Mouse (Mus musculus) midbrain, postnatal 0 days (tissue): ENCODE measurements around the gene Camkmt. TPM values are rescaled to one million over a fixed set of nuclear protein-coding genes. Genes with fewer than 3 reads are reported as not detected.

Experiments used
- ATAC-seq: fragments of 200-750 bp; cut with Nextera tagmentation; 2 replicates; pipeline ENCODE4 v1.8.0; 2017; ENCODE audit warnings: moderate number of reproducible peaks, mild to moderate bottlenecking, moderate TSS enrichment, moderate library complexity; ENCODE audit not compliant: low FRiP score
- DNase-seq: peaks from one replicate; pipeline ENCODE4 v3.0.0-alpha.2; 2015; ENCODE audit warnings: low spot score
- H3K27ac ChIP-seq: fragments of 300-500 bp; sonication (generic); 2 replicates; pipeline ENCODE4 v1.5.1; 2014; ENCODE audit warnings: low read depth, mild to moderate bottlenecking, low read length, mixed read lengths
- H3K27me3 ChIP-seq: fragments of 300-500 bp; sonication (generic); 2 replicates; pipeline ENCODE4 v1.6.1; 2014; ENCODE audit warnings: low read length, control low read depth, mixed read lengths; ENCODE audit not compliant: insufficient read depth
- H3K36me3 ChIP-seq: fragments of 300-500 bp; sonication (generic); 2 replicates; pipeline ENCODE4 v1.6.1; 2014; ENCODE audit warnings: low read length, control low read depth, mixed read lengths; ENCODE audit not compliant: insufficient read depth
- H3K4me1 ChIP-seq: fragments of 300-500 bp; sonication (generic); 2 replicates; pipeline ENCODE4 v1.6.1; 2014; ENCODE audit warnings: mild to moderate bottlenecking, control low read depth, antibody characterized with exemption, low read length, mixed read lengths; ENCODE audit not compliant: insufficient read depth
- H3K4me2 ChIP-seq: fragments of 300-500 bp; sonication (generic); 2 replicates; pipeline ENCODE4 v1.6.1; 2014; ENCODE audit warnings: low read depth, mild to moderate bottlenecking, low read length, mixed read lengths; ENCODE audit not compliant: poor library complexity, severe bottlenecking
- H3K4me3 ChIP-seq: fragments of 300-500 bp; sonication (generic); 2 replicates; pipeline ENCODE4 v1.5.1; 2014; ENCODE audit warnings: low read depth, mild to moderate bottlenecking, low read length, moderate library complexity
- H3K9ac ChIP-seq: fragments of 300-500 bp; sonication (generic); replicated peaks from 2 replicates; pipeline ENCODE4 v1.6.1; 2014; ENCODE audit warnings: mild to moderate bottlenecking, low read length, moderate library complexity, mixed read lengths; ENCODE audit not compliant: poor library complexity, severe bottlenecking
- H3K9me3 ChIP-seq: fragments of 300-500 bp; sonication (generic); 2 replicates; pipeline ENCODE4 v1.6.1; 2016; ENCODE audit warnings: low read length, control low read depth
- CTCF ChIP-seq: IDR thresholded peaks from 2 replicates; pipeline ENCODE4 v1.5.1; 2016; ENCODE audit warnings: antibody characterized with exemption, mild to moderate bottlenecking
- WGBS: fragments of 180-500 bp; shearing (Covaris S2); extraction: QIAGEN DNeasy Blood & Tissue Kit; methylation state at CpG from one replicate; pipeline ENCODE4 v1.1.7; 2014; 5-methylcytosine and 5-hydroxymethylcytosine counted together
- polyA plus RNA-seq: library from polyadenylated mRNA; unstranded; fragments of >200 nt; fragmentation: Nextera tagmentation; extraction: Ambion mirVana; gene quantifications from 2 replicates; pipeline ENCODE4 v1.2.1, GENCODE M21; 2015
- total RNA-seq: library from RNA; depleted of rRNA; stranded (reverse); fragments of >200 nt; gene quantifications from 2 replicates; pipeline ENCODE4 v1.2.3, GENCODE M21; 2014

The Camkmt gene
- total and polyA plus RNA-seq, 2 experiments from 2014 or later = 6.1 to 21.5 TPM

DNA sequence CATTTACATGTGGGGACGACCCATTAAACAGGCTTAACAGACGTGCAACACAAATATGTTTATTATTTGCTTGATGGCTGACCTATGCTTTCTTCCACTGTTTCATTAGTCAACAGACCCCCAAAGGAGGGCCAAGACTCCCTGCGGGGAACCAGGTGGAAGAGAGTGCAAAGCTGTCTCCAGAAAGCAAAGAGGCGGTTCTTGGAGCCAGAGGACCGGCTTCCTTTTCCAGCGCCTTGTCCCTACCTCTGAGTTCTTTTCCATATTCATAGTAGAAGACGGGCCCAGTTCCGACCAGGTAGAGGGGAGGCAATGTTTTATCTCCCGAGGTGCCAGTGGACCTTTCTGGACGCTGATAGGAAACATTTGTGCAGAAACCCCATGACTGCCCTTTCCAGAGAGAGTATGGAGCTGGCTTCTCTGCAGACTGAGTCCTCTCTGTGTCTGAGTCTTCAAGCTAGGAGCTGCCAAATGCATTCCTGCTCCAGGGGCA, 399.2 kb downstream of the Camkmt start:
- ATAC-seq = no peak

DNA sequence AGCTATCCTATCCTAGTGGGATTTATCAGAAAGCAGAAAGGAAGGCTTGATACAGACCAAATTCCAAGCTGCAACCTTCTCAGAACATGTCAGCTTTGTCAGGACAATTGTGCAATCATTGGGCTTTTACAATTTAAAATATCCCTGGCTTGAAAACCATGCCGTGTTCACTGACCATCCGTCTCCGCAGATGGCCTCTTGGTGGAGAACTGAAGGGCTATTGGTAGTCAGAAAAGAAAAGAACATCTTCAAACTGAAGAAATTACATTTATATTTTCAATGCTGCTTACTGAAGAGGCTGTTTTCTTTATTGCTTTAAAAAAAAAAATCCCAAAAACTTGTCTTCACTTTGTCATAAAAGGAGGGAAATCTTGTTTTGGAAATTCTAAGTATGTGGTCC, 401.1 kb downstream of the Camkmt start:
- WGBS = 64% methylated on average over 3 of the region's 3 CpGs
- ATAC-seq (no peak), DNase-seq (no peak)
- Histone ChIP-seq H3K4me2 (no peak overlapping the region), H3K36me3 (no peaks in the 10 kb centered on the region), H3K9me3 (no peaks in the 10 kb centered on the region), H3K9ac (no peak overlapping the region), H3K27me3 (peaks cover 57% of the 10 kb centered on the region), H3K4me3 (no peak overlapping the region), H3K27ac (no peak overlapping the region), H3K4me1 (no peaks in the 10 kb centered on the region)
- no peak for TF ChIP-seq CTCF

More for the DNA sequence above, 399.2 kb downstream of the Camkmt start:
- Histone ChIP-seq H3K4me2 (no peak overlapping the region), H3K9me3 (no peaks in the 10 kb centered on the region), H3K9ac (no peak overlapping the region), H3K27me3 (peaks cover 72% of the 10 kb centered on the region), H3K4me3 (no peak overlapping the region), H3K36me3 (no peaks in the 10 kb centered on the region), H3K4me1 (no peaks in the 10 kb centered on the region), H3K27ac (no peak overlapping the region)
- no peak for TF ChIP-seq CTCF
- DNase-seq = no peak
- WGBS = 9% methylated on average over 10 of the region's 10 CpGs

DNA sequence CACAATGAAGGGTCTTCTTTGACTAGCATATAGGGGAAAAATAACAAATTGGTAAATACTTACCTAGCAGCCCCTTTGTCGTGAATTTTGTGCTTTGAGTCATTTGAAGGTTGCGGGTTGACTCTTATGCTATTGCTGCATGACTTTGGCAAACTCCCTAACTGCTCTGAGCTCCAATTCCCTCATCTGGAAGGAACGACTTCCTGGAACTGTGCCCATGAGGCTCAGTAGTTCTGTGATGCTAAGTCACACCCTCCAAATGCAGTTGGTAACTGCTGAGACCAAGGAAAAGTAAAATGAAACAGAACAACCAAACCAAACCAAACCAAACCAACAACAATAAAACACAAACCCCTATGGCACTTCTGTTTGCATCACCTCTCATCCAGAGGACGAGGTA, 403.2 kb downstream of the Camkmt start:
- no peak overlapping the region for H3K27ac ChIP-seq
- no peak overlapping the region for H3K4me3 ChIP-seq
- H3K27me3 ChIP-seq = peaks cover 40% of the 10 kb centered on the region

DNA sequence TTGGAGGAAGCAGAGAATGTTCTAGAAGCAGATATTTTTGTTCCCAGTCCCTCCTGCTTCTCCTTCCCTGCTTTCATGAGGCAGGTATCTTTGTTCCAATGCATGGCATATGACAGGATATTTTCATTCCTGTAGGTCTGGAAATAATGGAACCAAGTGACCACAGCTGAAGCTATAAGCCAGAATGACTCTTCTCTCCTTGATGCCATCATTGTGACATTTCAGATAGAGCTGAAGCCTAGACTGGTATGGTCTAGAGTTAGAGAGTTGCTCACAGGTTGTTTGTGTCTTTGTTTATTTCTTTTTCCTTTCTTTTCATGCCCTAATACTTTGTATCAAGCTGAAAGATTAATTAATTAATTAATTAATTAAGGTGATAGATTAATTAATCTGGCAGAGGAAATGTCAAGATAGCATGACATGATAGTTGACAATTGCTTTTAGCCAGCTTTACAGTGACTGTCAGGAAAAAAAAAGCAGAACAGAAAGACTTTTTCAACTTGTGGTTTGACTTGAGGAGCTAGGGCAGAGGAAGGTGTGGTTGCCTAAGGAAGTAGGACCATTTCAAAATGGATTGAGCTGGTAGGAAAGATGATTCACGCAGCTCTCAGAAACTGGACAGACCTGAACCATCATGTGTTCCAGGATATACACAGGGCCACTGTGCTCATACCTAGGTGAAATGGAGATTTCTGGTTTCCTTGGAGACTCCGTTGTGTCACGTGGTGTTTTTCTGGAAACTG, 404.8 kb downstream of the Camkmt start:
- H3K27ac ChIP-seq = no peak overlapping the region
- WGBS = 97% methylated on average over 3 of the region's 3 CpGs
- H3K4me1 ChIP-seq = no peaks in the 10 kb centered on the region
- H3K36me3 ChIP-seq = no peaks in the 10 kb centered on the region
- TF ChIP-seq CTCF = no peak
- no peaks in the 10 kb centered on the region for H3K9me3 ChIP-seq
- H3K4me3 ChIP-seq = no peak overlapping the region
- H3K4me2 ChIP-seq = no peak overlapping the region
- DNase-seq (no peak), ATAC-seq (no peak)
- no peak overlapping the region for H3K9ac ChIP-seq
- H3K27me3 ChIP-seq = peaks cover 25% of the 10 kb centered on the region

More for the DNA sequence above, 403.2 kb downstream of the Camkmt start:
- no peak for TF ChIP-seq CTCF
- no peaks in the 10 kb centered on the region for H3K9me3 ChIP-seq
- ATAC-seq (no peak), DNase-seq (no peak)
- no peak overlapping the region for H3K4me2 ChIP-seq
- H3K9ac ChIP-seq = no peak overlapping the region
- WGBS = 71% methylated on average over 4 of the region's 4 CpGs
- H3K4me1 ChIP-seq = no peaks in the 10 kb centered on the region
- no peaks in the 10 kb centered on the region for H3K36me3 ChIP-seq

DNA sequence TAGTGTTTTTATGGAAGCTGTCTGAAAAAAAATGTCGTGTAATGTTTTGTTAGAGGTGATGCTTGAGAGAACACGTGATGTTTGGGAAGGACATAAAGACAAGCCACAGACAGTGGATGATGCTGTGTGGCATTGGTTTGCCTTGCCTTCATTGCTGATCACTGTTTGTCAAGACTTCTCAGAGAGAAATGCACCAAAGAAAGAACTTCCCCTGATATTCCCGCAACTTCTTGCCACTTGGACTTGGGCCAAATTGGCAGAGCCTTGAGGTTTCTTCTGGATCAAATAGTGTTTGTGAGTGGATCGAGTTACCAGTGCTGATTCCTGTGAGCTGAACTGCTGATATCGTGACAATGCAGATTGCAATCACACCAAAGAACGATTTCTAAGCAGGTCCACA, 405.5 kb downstream of the Camkmt start:
- Histone ChIP-seq H3K4me3 (no peak overlapping the region), H3K27me3 (peaks cover 21% of the 10 kb centered on the region), H3K36me3 (no peaks in the 10 kb centered on the region), H3K4me1 (no peaks in the 10 kb centered on the region), H3K27ac (no peak overlapping the region), H3K9me3 (no peaks in the 10 kb centered on the region), H3K4me2 (no peak overlapping the region), H3K9ac (no peak overlapping the region)
- WGBS = 89% methylated on average over 6 of the region's 6 CpGs
- DNase-seq (no peak), ATAC-seq (no peak)
- no peak for TF ChIP-seq CTCF

DNA sequence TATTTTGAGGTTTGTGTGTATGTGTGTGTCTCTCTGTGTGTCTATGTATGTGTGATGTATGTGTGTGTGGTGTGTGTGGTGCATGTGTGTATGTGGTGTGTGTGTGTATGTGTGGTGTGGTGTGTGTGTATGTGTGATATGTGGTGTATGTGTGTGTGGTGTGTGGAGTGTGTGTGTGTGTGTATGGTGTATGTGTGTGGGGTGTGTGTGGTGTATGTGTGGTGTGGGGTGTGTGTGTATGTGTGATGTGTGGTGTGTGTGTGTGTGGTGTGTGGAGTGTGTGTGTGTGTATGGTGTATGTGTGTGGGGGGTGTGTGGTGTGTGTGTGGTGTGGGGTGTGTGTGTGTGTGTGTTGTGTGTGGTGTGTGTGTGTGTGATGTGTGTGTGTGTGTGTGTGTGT, 414.5 kb downstream of the Camkmt start:
- Histone ChIP-seq H3K4me1 (no peaks in the 10 kb centered on the region), H3K36me3 (no peaks in the 10 kb centered on the region), H3K27me3 (no peaks in the 10 kb centered on the region), H3K9ac (no peak overlapping the region), H3K27ac (no peak overlapping the region), H3K4me3 (no peak overlapping the region), H3K4me2 (no peak overlapping the region), H3K9me3 (no peaks in the 10 kb centered on the region)
- no peak for DNase-seq
- TF ChIP-seq CTCF = no peak
- no peak for ATAC-seq
